Mouse (Mus musculus): ENCODE results near the gene Lrrc57.

DNA sequence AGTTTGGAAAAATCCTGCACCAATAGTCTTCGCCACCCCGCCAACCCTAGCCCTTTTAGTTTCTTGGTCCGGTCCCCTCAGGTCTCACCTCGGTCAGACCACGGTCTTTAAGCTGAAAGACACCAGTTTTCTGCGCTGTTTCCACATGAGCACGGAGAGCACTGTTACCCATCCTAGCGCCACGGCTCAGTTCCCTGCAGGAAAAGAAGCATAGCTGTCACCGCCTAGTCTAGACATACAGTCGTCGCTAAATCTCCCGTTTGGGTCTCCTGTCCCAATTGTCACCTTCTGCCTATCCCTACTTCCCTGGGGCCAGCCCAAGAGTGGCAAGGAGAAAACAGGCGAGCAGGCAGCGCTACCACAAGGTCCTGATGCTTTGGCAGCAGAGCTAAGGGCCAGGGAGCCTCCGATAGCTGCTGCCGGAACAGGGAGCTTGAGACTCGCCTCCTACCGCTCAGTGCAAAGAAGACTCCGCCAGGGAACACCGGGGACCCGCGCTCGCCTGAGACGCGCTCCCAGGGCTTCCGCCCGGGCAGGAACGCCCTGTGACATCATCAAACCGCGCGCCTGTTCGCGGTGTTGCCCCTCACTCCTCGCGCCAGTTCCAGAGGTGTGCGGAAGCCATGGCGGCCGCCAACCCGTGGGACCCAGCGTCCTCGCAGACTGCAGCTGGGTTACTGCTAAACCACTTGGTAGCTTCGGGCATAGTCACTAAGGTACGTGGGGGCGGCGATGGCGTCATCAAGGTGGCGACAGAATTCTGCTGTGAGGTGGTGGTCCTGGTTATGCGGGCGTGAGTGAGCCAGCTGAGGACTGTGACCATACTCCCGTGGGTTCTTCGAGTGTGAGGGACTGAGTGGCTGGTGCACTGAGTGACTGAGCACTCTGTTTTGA, at the start of gene Lrrc57, which contains the start of gene Haus2:
- TF ChIP-seq CTCF (IDR thresholded peaks at IDR 0.05; ENCODE audit: low read depth) (peak; percentile 42), EP300 (IDR thresholded peaks at IDR 0.05; ENCODE audit: low read depth) (no peak)
